Mouse (Mus musculus): ENCODE measurements around the gene Vgll3.

DNA sequence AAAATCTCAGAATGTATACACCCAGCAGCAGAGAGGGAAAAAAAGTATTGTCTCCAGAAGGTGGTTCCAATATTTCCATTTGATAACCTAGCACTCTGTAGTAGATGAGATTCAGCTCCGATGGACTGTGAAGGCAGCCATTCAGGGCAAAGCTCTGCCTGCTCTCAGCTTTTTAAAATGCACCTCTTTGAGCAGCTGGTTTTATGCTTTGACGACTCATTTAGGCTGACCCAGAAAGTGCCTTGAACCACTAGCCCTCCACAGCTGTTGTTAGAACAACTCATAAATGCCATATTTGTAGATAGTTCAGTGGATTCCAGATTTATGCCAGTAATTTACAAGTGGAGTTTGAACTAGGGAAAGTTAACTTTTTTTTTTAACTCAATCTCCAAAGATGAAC, 5.7 kb downstream of the Vgll3 start:
- TF ChIP-seq POLR2A (IDR thresholded peaks at IDR 0.05; ENCODE audit: low read depth, low read length) (no peak), CTCF (IDR thresholded peaks at IDR 0.05; ENCODE audit: extremely low read depth, insufficient read depth, insufficient read length, insufficient replicate concordance) (no peak)
